Mouse (Mus musculus) layer of hippocampus, adult 2 months (tissue): ENCODE measurements around the gene Ppp1ca. TPM values are rescaled to one million over a fixed set of nuclear protein-coding genes. Genes with fewer than 3 reads are reported as not detected.

Experiments
- DNase-seq, 2 experiments: peaks; one replicate each; pipeline ENCODE4 v3.0.0; 2022; ENCODE audit warnings: low spot score in 2 of 2
- H3K27ac ChIP-seq: fragments of 200-600 bp; 2 replicates; pipeline ENCODE4 v1.8.1; 2022
- H3K4me3 ChIP-seq: fragments of 200-600 bp; 2 replicates; pipeline ENCODE4 v1.8.1; 2022; ENCODE audit warnings: mild to moderate bottlenecking
- CTCF ChIP-seq: fragments of 200-600 bp; conservative IDR thresholded peaks from 2 replicates; pipeline ENCODE4 v1.8.1; 2022; ENCODE audit warnings: antibody characterized with exemption, mild to moderate bottlenecking, moderate library complexity
- microRNA-seq, 2 experiments: library from miRNA; unstranded; fragments of <30 nt; microRNA quantifications; one replicate each; pipeline ENCODE4 v1.2.0; 2021
- total RNA-seq, 2 experiments: library from RNA; stranded (reverse); gene quantifications; 2 replicates each; pipeline ENCODE4 v1.2.3; 2021

Gene Ppp1ca
- total RNA-seq, 2 experiments from 2014 or later: 263 to 276 TPM

- Histone ChIP-seq H3K27ac (no peak overlapping the region), H3K4me3 (no peak overlapping the region)
- no peak for DNase-seq
- TF ChIP-seq CTCF: no peak
Observed at GRCm38 (mm10) chr19:4226779-4227178, 34.9 kb downstream of the Ppp1ca start.

GRCm38 (mm10) chr19:4227446-4227845 is 35.6 kb downstream of the Ppp1ca start:
- no peak overlapping the region for H3K4me3 ChIP-seq
- no peak for TF ChIP-seq CTCF

DNA sequence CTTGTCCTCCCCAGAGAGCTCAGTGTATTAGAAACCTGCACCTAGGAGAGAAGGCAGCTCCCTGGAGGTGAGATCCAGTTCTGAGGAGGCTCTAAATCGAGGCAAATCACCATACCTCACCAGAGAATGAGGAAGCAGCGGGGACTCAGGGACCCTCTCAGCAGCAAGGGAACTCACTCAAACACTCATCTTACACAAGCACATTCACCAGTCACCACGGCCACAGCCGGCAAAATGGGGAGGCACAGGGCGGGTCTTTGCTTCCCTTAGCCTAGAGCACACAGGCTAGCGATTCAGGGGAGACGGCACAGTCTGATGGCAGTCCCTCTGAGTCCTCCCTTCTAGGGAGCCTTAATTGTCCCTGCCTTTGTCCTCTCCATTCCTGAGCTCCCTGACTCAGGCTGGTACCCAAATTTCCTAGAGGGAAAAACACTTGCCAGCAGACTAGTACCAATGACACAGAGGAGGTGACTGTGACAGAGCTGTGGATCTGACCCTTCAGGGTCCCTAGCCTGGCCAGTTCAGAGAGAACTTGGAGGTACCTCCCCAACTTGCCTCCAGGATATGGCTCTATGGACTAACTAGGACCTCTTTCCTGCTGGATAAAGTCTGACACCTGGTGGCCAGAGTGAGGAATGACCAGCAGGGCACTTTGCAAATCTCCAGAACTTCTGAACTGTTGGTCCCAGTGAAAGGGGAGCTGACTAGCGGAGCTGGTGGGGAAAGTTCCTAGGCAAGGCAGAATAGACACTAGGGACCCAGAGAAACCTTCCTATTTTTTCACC is 36.2 kb downstream of the Ppp1ca start:
- TF ChIP-seq CTCF: peak; percentile 99
- Histone ChIP-seq H3K4me3 (no peak overlapping the region), H3K27ac (no peak overlapping the region)
- DNase-seq: peak; percentile 76 to 77

More at GRCm38 (mm10) chr19:4227446-4227845, 35.6 kb downstream of the Ppp1ca start:
- H3K27ac ChIP-seq: no peak overlapping the region
- no peak for DNase-seq

DNA sequence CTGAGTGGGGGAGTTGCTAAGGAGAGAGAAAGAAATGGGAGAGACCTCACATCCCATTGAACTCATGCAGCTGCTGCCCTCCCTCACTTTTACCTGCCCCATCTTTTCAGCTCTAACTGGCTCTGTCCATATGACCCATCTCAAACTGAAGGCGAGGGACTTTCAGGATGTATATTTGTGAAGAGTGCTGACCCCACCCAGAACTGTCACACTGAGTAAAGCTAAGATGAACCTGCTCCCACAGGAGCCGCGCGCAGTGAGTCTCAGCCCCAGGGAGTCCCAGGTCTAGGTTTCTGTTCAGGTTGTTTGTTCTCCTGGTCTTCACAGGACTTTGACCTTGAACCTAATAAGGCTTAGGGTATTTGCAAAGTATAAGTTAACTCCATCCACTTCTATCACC is 37.0 kb downstream of the Ppp1ca start:
- no peak for DNase-seq
- no peak overlapping the region for H3K27ac ChIP-seq
- H3K4me3 ChIP-seq: no peak overlapping the region
- TF ChIP-seq CTCF: no peak

DNA sequence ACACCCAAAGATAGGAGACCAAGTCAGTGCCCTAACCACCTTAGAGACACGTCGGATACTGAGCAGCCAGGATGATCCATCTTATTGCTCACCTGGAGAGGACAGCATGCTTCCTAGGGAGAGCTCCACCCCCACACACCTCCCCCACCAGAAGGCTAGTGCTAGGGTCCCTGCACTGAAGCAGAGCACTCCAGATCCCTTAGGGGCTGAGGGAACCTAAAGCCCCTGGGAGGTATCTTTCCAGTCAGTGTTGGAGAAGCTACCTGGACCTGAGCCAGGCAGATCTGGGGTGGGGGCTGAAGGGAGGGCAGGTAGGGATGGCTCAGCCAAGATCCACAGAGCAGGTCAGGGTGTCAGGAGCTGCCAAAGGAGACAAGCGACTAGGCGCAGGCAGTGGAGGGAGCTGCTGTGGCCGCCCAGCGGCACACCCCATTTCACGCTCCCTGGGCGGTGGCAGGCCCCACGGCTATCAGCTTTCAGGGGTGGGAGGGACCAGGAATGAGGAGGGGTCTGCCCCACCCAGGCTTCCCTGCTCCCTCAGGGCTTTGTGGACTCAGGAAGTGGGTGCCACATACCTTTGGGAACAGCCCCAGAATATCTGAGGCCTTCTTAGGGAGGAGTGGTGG is 37.7 kb downstream of the Ppp1ca start:
- peak overlapping the region; percentile 96 for H3K27ac ChIP-seq
- no peak for TF ChIP-seq CTCF
- no peak for DNase-seq
- no peak overlapping the region for H3K4me3 ChIP-seq

- H3K4me3 ChIP-seq: no peak overlapping the region
- DNase-seq: no peak
- peak overlapping the region; percentile 96 for H3K27ac ChIP-seq
- TF ChIP-seq CTCF: no peak
Observed at GRCm38 (mm10) chr19:4230415-4230814, 38.5 kb downstream of the Ppp1ca start.

GRCm38 (mm10) chr19:4231253-4232185 is 39.7 kb downstream of the Ppp1ca start, which contains the start of gene Pold4:
TSS of gene Pold4 (plus strand) at chr19:4231899.
- no peak for TF ChIP-seq CTCF
- H3K27ac ChIP-seq: peak within 1 kb of the TSS; percentile 96
- peak within 1 kb of the TSS; percentile 78 for H3K4me3 ChIP-seq
- DNase-seq: peak; percentile 95 to 97

- Histone ChIP-seq H3K4me3 (peak overlapping the region; percentile 78), H3K27ac (peak overlapping the region; percentile 96)
- DNase-seq: peak in 1 of 2 experiments; percentile 36
- no peak for TF ChIP-seq CTCF
Observed at GRCm38 (mm10) chr19:4232186-4232572, 40.3 kb downstream of the Ppp1ca start.

DNA sequence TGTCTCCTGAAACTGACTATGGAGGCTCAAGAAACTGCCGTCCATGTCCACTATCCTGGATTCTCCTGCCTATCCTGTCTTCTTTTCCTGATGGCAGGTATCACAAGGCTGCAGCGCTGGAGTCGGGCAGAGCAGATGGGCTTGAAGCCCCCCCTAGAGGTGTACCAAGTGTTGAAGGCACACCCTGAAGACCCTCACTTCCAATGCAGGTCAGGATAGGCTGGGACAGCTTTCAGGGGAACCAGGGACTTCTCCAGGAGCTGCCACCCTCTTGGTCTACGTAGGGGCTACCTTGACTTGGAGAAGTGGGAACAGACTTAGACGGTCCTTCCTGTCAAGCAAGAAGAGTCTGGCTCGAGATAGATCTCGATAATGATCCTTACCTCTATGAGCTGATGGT is 40.8 kb downstream of the Ppp1ca start:
- no peak for TF ChIP-seq CTCF
- no peak for DNase-seq
- Histone ChIP-seq H3K4me3 (peak overlapping the region; percentile 78; the same call in 1 of the 2 replicates), H3K27ac (peak overlapping the region; percentile 71)

- Histone ChIP-seq H3K27ac (no peak overlapping the region), H3K4me3 (no peak overlapping the region)
- TF ChIP-seq CTCF: no peak
- no peak for DNase-seq
Observed at GRCm38 (mm10) chr19:4234548-4234947, 42.7 kb downstream of the Ppp1ca start.

GRCm38 (mm10) chr19:4240247-4240668 is 48.4 kb downstream of the Ppp1ca start:
- TF ChIP-seq CTCF: no peak
- Histone ChIP-seq H3K4me3 (no peak overlapping the region), H3K27ac (no peak overlapping the region)
- no peak for DNase-seq

- no peak overlapping the region for H3K4me3 ChIP-seq
- peak; percentile 41 for TF ChIP-seq CTCF
- DNase-seq: no peak
- no peak overlapping the region for H3K27ac ChIP-seq
Observed at GRCm38 (mm10) chr19:4242416-4242815, 50.6 kb downstream of the Ppp1ca start.

- no peak for TF ChIP-seq CTCF
- no peak overlapping the region for H3K27ac ChIP-seq
- DNase-seq: no peak
- no peak overlapping the region for H3K4me3 ChIP-seq
Observed at GRCm38 (mm10) chr19:4244775-4245174, 52.9 kb downstream of the Ppp1ca start.

Small RNAs within 50 kb of the gene (microRNA-seq; reads per million reads assigned to microRNA genes)
- 0 reads per million in 2 experiments for gene Gm26115

Other genes starting within 250 kb of the Ppp1ca start
- not detected for gene Aldh3b3, start 233.4 kb upstream of the Ppp1ca start, total RNA-seq
- gene Aldh3b2, start 219.7 kb upstream of the Ppp1ca start, total RNA-seq: under 1 TPM; 0.64 to 0.90 TPM
- 1 to 10 TPM; 2.3 to 2.7 TPM for gene Acy3, start 205.5 kb upstream of the Ppp1ca start, total RNA-seq
- not detected for gene Tbx10, start 199.3 kb upstream of the Ppp1ca start, total RNA-seq
- 10 to 100 TPM; 10.2 to 10.7 TPM for gene Nudt8, start 191.5 kb upstream of the Ppp1ca start, total RNA-seq
- 1 to 10 TPM; 1.3 to 1.4 TPM for gene Gm49405, start 191.4 kb upstream of the Ppp1ca start, total RNA-seq
- 1 to 10 TPM; 3.2 TPM for gene Doc2g, start 188.8 kb upstream of the Ppp1ca start, total RNA-seq
- gene Ndufv1, start 179.3 kb upstream of the Ppp1ca start, total RNA-seq: 100 to 1,000 TPM; 240 to 245 TPM
- 100 to 1,000 TPM; 395 to 398 TPM for gene Gstp1, start 154.1 kb upstream of the Ppp1ca start, total RNA-seq
- 10 to 100 TPM; 46.2 to 49.4 TPM for gene Gstp2, start 146.0 kb upstream of the Ppp1ca start, total RNA-seq
- gene Gstp3, start 132.5 kb upstream of the Ppp1ca start, total RNA-seq: not detected
- gene Cabp2, start 110.5 kb upstream of the Ppp1ca start, total RNA-seq: not detected
- 10 to 100 TPM; 29.5 to 33.9 TPM for gene Cdk2ap2, start 94.9 kb upstream of the Ppp1ca start, total RNA-seq
- 100 to 1,000 TPM; 173 to 180 TPM for gene Pitpnm1, start 92.1 kb upstream of the Ppp1ca start, total RNA-seq
- gene Aip, start 66.2 kb upstream of the Ppp1ca start, total RNA-seq: 100 to 1,000 TPM; 111 to 123 TPM
- gene Gpr152, start 52.3 kb upstream of the Ppp1ca start, total RNA-seq: under 1 TPM; 0.07 to 0.08 TPM
- under 1 TPM in 1 of 2 experiments, not detected in 1; 0.17 TPM for gene Cabp4, start 48.0 kb upstream of the Ppp1ca start, total RNA-seq
- gene Coro1b, start 43.4 kb upstream of the Ppp1ca start, total RNA-seq: 10 to 100 TPM; 84.8 to 92.9 TPM
- 1 to 10 TPM; 1.0 to 2.5 TPM for gene Ptprcap, start 38.5 kb upstream of the Ppp1ca start, total RNA-seq
- 10 to 100 TPM; 42.5 to 47.9 TPM for gene Rps6kb2, start 28.7 kb upstream of the Ppp1ca start, total RNA-seq
- 1 to 10 TPM; 6.6 to 8.9 TPM for gene Carns1, start 16.6 kb upstream of the Ppp1ca start, total RNA-seq
- 1 to 10 TPM in 1 of 2 experiments, under 1 TPM in 1; 0.91 to 1.0 TPM for gene Tbc1d10c, start 781 bp upstream of the Ppp1ca start, total RNA-seq
- gene Rad9a, start 9.6 kb downstream of the Ppp1ca start, total RNA-seq: 1 to 10 TPM; 8.1 to 8.7 TPM
- under 1 TPM; 0.61 to 0.76 TPM for gene Clcf1, start 22.2 kb downstream of the Ppp1ca start, total RNA-seq
- gene AC109138.7, start 22.3 kb downstream of the Ppp1ca start, total RNA-seq: not detected
- 10 to 100 TPM; 16.7 to 18.2 TPM for gene Pold4, start 39.8 kb downstream of the Ppp1ca start, total RNA-seq
- 10 to 100 TPM; 57.5 to 58.7 TPM for gene Ssh3, start 77.1 kb downstream of the Ppp1ca start, total RNA-seq
- gene Ankrd13d, start 91.1 kb downstream of the Ppp1ca start, total RNA-seq: 10 to 100 TPM; 63.4 to 70.7 TPM
- 100 to 1,000 TPM; 181 to 201 TPM for gene Grk2, start 114.2 kb downstream of the Ppp1ca start, total RNA-seq
- gene Kdm2a, start 206.2 kb downstream of the Ppp1ca start, total RNA-seq: 10 to 100 TPM; 77.5 to 87.8 TPM
- gene Rhod, start 247.4 kb downstream of the Ppp1ca start, total RNA-seq: 1 to 10 TPM in 1 of 2 experiments, under 1 TPM in 1; 0.82 to 1.0 TPM